Mouse (Mus musculus): Measurements from ENCODE around the gene Nyap1.

Nyap1 gene

DNA sequence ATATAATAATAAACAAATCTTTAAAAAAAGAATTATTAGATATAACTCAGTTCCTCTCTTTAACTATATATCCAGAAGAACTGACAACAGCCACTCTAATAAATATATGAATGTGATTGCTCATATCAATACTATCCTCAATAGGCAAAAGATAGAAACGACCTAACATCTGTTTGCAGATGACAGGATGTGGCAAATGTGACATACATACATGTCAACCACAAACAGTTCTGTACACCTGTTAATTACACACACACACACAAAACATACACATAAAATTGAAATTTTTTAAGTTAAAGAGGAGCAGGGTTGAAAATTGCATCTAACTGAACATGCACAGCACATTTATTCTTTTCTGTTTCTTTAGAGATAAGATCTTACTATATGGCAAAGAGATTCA, 49.5 kb downstream of the Nyap1 start:
- DNase-seq (ENCODE audit: low spot score) = no peak

DNA sequence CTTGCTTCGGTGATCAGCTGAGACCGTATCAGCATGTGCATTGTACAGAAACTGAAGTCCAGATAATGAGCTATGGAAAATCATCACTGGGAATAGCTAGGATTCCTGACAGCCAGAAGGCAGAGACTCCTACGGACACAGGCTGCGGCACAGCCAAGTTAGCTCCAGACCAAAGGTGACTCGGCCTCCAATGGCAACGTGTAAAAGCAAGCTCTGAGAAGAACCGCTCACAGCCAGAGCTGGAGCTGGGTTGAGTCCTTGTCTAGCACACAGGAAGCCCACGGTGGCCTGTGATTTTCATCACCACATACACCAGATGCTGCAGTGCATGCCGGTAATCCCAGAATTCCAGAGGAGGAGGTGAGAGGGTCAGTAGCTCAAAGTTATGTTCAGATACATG, 50.9 kb downstream of the Nyap1 start:
- DNase-seq (ENCODE audit: low spot score) = no peak

DNA sequence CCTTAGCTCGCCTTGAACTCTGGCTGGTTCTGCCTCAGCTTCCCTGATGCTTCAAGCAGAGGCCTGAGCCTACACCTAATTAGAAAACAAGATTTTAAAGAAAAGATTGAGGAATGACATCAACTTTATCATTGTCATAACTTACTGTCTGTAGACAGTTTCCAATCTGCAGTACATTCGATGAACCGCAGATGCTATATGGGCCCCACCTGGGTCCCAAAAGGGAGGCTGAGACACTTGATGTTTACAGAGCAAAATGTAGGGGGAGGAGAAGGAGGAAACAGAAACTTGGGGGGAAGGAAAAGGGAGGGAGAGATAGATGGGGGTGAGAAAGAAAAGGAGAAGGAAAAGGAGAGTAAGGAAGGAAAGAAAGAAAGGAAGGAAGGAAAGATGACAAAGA, 51.4 kb downstream of the Nyap1 start:
- DNase-seq (ENCODE audit: low spot score) = no peak

DNA sequence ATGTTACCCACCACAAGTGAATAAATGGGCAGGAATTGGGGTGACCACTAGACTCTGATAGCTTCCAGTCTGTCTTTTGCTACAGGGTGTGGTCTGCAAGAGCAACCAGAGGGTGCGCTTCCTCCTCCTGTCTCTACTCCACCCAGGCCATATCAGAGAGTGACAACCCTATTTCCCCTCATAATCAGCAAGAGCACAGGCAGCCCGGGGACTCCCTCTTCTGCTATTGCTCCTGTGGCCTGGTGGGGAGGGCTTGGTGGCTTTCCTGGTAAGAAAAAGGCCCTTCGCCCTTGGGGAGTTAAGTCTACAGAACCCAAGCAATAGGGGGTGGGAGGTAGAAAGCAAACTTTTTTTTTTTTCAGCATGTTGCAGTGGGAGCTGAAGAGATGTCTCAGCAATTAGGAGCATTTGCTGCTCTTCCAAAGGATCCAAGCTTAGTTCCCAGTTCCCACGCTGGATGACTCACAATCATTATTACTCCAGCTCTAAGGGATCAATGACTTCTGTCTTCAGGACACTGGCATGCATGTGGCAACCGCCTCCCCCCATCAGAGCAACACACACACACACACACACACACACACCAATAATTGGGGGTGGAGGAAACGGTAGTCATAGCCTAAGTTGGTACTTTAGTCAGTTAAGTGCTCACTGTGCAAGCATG, 55.1 kb downstream of the Nyap1 start:
- no peak for DNase-seq (ENCODE audit: low spot score)

DNA sequence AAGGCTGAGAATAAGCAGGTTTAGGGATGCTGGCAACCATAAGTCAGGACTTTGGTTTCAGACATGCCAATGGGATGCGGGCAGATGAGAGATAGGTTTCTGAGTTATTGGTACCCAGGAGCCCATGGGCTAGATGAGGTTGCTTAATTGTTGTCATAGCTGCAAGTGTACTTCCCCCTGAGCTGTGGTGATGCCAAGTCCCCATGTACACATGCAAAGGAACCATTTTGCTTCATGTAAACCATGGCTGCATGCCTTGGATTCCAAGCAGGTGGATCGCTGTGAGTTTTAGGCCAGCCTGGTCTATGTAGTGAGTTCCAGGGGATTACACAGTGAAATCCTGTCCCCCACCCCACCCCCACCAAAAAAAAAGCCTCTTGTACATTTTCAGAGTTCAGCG, 55.8 kb downstream of the Nyap1 start:
- DNase-seq (ENCODE audit: low spot score) = no peak

DNA sequence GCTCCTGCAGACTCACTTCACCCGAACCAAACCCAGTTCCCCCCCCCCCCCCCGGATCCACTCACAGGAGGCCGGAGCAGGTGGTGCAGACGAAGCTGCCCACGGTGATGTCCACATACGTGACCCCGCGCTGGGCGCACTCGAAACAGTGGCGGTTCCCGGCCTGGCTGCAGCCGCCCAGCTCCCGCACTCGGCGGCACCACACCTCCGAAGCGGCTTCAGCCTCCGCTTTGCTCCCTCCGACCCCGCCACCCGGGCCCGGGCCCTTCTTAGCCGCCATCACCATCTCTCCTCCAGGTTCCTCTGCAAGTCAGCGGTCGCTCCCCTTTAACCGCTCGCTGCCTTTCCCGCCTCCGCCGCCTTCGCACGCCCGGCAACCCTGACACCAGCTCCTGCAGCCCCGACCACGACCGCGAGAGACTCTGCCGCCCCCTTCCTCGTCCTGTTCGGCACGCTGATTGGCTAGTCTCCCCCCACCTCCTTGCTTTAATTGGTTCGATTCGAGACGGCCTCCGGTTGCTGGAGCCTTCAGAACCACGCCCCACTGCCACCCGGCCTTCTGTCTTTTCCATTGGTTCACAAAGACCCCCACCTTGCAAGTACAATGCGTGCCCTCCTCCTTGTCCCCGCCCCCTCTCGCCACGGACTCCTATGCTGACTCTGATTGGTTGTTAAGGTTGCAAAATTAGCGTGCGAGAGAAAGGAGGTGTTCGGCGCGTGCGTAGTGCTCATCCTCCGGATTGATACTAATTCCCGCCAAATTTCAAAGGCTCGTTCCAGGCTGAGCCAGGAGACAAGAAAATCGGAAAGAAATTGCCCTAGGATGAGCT, 56.9 kb downstream of the Nyap1 start, which contains the start of gene Agfg2:
Gene Agfg2 (minus strand): TSS at position 433 of the 830 bp plus-strand sequence.
- peak; percentile 78 for DNase-seq (ENCODE audit: low spot score)

DNA sequence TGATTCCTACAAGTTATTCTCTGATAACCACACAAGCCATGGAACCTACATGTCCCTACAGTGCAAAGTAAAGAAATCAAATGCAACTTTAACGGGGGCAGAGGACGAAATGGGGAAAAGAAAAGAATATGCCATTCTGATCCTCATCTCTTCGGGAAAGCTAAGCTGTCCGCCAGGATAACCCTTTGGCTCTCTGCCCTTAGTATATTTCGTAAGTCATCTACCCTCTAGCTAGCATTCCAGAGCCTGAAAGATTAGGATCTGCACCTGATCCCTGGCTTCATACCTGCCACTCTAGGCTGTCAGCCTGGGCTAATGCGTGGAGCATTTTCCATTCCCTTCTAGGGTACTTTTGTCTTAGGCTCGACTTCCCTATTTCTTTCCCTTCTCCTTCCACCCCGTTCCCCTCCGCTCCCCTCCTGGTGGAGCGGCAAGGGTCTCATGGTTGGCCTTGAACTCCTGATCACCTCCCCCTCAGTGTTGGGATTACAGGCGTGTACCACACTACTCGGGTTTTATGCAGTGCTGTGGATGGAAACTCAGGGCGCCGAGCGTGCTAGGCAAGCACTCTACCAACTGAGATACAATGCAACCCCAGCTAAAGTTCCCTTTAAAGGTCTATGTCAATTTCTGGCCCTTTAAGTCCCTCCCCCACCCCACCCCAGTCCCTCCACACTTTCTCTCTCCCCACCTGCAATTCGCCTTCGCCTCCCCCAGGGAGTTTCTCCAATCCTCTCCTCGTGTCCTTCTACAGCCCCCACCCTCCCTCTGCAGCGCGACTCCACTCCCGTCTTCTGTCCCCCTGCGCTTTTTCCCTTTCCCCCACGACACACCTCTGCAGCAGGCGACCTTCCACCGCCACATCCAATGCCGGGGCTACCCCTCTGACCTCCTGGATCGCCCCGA, 57.8 kb downstream of the Nyap1 start:
- no peak for DNase-seq (ENCODE audit: low spot score)

DNA sequence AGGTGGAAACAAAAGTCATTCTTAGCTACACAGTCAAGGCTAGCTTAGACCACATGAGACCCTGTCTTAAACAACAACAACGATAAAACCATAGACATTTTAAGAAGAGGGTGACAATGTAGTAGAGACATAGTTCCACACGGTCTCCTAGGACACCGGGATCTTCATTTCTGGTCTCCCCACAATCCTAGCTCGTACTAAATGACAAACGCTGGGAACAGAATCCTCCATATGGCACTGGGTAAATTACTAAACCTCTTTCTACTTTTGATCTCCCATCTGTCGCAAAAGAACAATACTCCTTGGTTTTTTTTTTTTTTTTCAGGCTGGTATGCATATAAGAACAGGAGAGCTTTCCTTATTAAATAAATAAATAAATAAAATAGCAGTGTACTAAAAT, 58.9 kb downstream of the Nyap1 start:
- no peak for DNase-seq (ENCODE audit: low spot score)

All from ovary, postnatal 10 days (tissue).